Mouse (Mus musculus): ENCODE results near the gene Jmjd8. TPM values are rescaled to one million over a fixed set of nuclear protein-coding genes. Genes with fewer than 3 reads are reported as not detected.

Gene Jmjd8
- polyA plus RNA-seq (2012; rRNA removed), result 30.2 and 47.3 TPM in 2 replicates

- peak within 1 kb of the TSS; percentile 63 for H3K4me3 ChIP-seq (ENCODE audit: low read depth, low read length)
- no peak for TF ChIP-seq POLR2A (IDR thresholded peaks at IDR 0.05; ENCODE audit: low read depth, low read length)
- TF ChIP-seq CTCF (IDR thresholded peaks at IDR 0.05; ENCODE audit: extremely low read depth, insufficient read length, insufficient replicate concordance, low read depth, low read length), result peak; percentile 56; the same call in 1 of the 2 replicates
- under 1% methylated on average over 32 of the region's 32 CpGs for WGBS
Observed at GRCm38 (mm10) chr17:25828712-25829557, at the start of gene Jmjd8. Jmjd8 (plus strand) TSS chr17:25828867.

DNA sequence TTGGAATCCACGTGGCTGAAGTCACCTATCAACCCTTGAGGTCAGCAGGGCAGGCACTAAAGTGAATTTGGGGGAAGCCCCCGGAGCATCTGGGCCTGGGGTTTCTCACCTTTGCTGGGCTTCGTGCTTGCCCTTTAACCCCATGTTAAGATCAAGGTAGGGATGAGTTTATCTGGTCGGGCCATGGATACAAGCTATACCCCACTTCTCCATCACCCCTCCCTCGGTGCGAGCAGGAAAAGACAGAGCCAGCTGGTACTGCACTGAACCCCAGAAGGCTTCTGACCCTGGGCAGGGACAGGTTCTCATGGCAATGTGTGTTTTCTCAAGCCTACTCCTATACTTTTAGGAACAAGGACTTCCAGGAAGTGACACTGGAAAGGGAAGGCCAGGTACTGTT, 47.3 kb upstream of the Jmjd8 start:
- Histone ChIP-seq H3K27ac (ENCODE audit: insufficient read depth, low read depth, low read length) (no peak overlapping the region), H3K36me3 (ENCODE audit: control insufficient read depth, insufficient read depth, low read length) (peaks cover 46% of the 10 kb centered on the region), H3K27me3 (ENCODE audit: control insufficient read depth, insufficient read depth, low read length) (no peaks in the 10 kb centered on the region), H3K4me1 (ENCODE audit: control insufficient read depth, insufficient read depth, insufficient read length, low read length) (peaks cover 3% of the 10 kb centered on the region; the same call in 1 of the 2 replicates), H3K4me3 (ENCODE audit: low read depth, low read length) (no peak overlapping the region)
- TF ChIP-seq CTCF (IDR thresholded peaks at IDR 0.05; ENCODE audit: extremely low read depth, insufficient read length, insufficient replicate concordance, low read depth, low read length) (no peak), POLR2A (IDR thresholded peaks at IDR 0.05; ENCODE audit: low read depth, low read length) (no peak)
- WGBS, result 73% methylated on average over 6 of the region's 6 CpGs

More at GRCm38 (mm10) chr17:25828712-25829557, at the start of gene Jmjd8:
- Histone ChIP-seq H3K27me3 (ENCODE audit: control insufficient read depth, insufficient read depth, low read length) (no peaks in the 10 kb centered on the region), H3K27ac (ENCODE audit: insufficient read depth, low read depth, low read length) (peak within 1 kb of the TSS; percentile 60), H3K36me3 (ENCODE audit: control insufficient read depth, insufficient read depth, low read length) (peaks cover 24% of the 10 kb centered on the region), H3K4me1 (ENCODE audit: control insufficient read depth, insufficient read depth, insufficient read length, low read length) (peaks cover 33% of the 10 kb centered on the region)

- Histone ChIP-seq H3K27ac (ENCODE audit: insufficient read depth, low read depth, low read length) (no peak overlapping the region), H3K36me3 (ENCODE audit: control insufficient read depth, insufficient read depth, low read length) (peaks cover 34% of the 10 kb centered on the region), H3K4me3 (ENCODE audit: low read depth, low read length) (no peak overlapping the region), H3K4me1 (ENCODE audit: control insufficient read depth, insufficient read depth, insufficient read length, low read length) (peaks cover 3% of the 10 kb centered on the region; the same call in 1 of the 2 replicates), H3K27me3 (ENCODE audit: control insufficient read depth, insufficient read depth, low read length) (no peaks in the 10 kb centered on the region)
- WGBS, result 56% methylated on average over 7 of the region's 7 CpGs
- TF ChIP-seq POLR2A (IDR thresholded peaks at IDR 0.05; ENCODE audit: low read depth, low read length), result no peak
- TF ChIP-seq CTCF (IDR thresholded peaks at IDR 0.05; ENCODE audit: extremely low read depth, insufficient read length, insufficient replicate concordance, low read depth, low read length), result no peak
Observed at GRCm38 (mm10) chr17:25783086-25783485, 45.6 kb upstream of the Jmjd8 start.

DNA sequence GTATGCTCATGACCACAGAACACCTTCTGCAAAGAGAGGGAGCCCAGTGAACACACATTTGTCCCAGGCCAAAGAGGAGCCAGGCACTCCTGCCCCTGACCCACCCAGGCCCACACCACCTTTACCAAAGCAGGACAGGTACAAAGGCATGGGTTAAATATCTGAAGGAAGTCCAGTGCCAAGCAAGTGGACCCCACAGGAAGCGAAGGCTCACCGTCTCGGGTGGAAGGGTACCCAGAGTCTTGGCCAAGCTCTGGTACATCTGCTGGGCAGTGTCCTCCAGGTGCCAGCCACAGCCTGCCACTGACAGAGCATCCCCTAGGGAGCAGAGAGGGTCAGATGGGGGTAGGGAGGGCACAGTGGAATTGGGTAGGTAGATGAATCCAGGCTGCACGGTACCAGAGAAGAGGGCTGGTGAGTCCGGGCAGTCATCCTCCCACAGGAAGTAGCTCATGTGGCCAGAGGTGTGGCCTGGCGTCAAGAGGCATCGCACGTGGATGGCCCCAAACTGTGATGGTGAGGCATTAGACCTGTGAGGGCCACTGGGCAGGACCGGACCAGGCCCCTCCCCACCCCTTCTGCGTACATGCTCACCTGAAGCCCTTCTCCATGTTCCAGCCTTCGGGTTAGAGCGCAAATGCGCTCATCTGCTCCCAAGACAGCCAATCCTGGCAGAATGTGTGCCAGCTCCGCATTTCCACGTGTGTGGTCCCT, 44.6 kb upstream of the Jmjd8 start:
- Histone ChIP-seq H3K27ac (ENCODE audit: insufficient read depth, low read depth, low read length) (no peak overlapping the region), H3K4me1 (ENCODE audit: control insufficient read depth, insufficient read depth, insufficient read length, low read length) (peaks cover 3% of the 10 kb centered on the region; the same call in 1 of the 2 replicates), H3K27me3 (ENCODE audit: control insufficient read depth, insufficient read depth, low read length) (no peaks in the 10 kb centered on the region), H3K4me3 (ENCODE audit: low read depth, low read length) (no peak overlapping the region), H3K36me3 (ENCODE audit: control insufficient read depth, insufficient read depth, low read length) (peaks cover 31% of the 10 kb centered on the region)
- TF ChIP-seq POLR2A (IDR thresholded peaks at IDR 0.05; ENCODE audit: low read depth, low read length) (no peak), CTCF (IDR thresholded peaks at IDR 0.05; ENCODE audit: extremely low read depth, insufficient read length, insufficient replicate concordance, low read depth, low read length) (no peak)
- 82% methylated on average over 15 of the region's 15 CpGs for WGBS

DNA sequence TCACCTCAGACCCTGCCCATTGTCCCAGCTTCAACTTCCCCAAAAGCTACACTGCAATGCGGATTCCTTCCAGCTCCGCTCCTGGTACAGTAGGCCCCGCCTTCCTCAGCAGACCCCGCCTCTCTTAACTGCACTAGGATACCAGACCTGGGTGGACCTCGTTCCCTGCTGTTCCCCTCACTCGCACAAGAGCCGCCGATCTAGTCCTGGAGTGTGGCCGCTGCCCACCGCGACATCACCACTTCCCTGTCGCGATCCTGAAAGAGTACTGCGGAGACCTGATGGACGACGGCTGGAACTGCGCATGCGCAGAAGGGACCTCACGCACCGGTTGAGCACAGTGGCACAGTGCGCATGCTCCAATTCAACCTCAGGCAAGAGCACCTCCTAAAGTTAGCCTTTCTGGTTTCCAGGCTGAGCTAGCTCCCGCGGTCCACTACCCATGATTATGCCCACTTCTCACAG, 43.4 kb upstream of the Jmjd8 start, which contains the start of gene Haghl:
Haghl (minus strand) TSS at position 393 of the 465 bp plus-strand sequence.
- TF ChIP-seq POLR2A (IDR thresholded peaks at IDR 0.05; ENCODE audit: low read depth, low read length), result no peak
- no peak for TF ChIP-seq CTCF (IDR thresholded peaks at IDR 0.05; ENCODE audit: extremely low read depth, insufficient read length, insufficient replicate concordance, low read depth, low read length)
- H3K27ac ChIP-seq (ENCODE audit: insufficient read depth, low read depth, low read length), result no peak within 1 kb of the TSS
- no peaks in the 10 kb centered on the region for H3K27me3 ChIP-seq (ENCODE audit: control insufficient read depth, insufficient read depth, low read length)
- under 1% methylated on average over 23 of the region's 23 CpGs for WGBS
- H3K4me3 ChIP-seq (ENCODE audit: low read depth, low read length), result peak within 1 kb of the TSS; percentile 67
- H3K36me3 ChIP-seq (ENCODE audit: control insufficient read depth, insufficient read depth, low read length), result peaks cover 22% of the 10 kb centered on the region
- peaks cover 3% of the 10 kb centered on the region; the same call in 1 of the 2 replicates for H3K4me1 ChIP-seq (ENCODE audit: control insufficient read depth, insufficient read depth, insufficient read length, low read length)

DNA sequence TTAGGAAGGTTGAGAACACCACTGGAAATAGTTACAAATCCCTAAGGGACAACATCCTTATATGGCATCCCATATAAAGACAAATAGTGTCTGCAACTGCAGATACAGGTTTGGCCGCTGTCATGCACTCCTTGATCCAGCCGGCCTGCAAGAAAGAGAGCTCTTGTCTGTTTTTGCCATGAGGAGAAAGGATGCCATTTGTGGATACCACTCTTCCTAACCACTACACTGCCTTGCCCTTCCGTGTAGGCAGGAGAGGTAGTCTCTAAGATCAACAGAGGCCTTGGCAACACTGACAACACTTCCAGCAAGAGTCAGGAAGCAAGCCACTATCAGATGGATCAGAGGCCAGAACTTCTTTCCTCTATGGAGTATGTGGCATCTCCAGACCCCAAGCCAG, 42.4 kb upstream of the Jmjd8 start, which contains the start of gene Ccdc78:
Ccdc78 (plus strand) TSS at position 301 of the 400 bp plus-strand sequence.
- Histone ChIP-seq H3K36me3 (ENCODE audit: control insufficient read depth, insufficient read depth, low read length) (peaks cover 12% of the 10 kb centered on the region), H3K27me3 (ENCODE audit: control insufficient read depth, insufficient read depth, low read length) (no peaks in the 10 kb centered on the region), H3K27ac (ENCODE audit: insufficient read depth, low read depth, low read length) (no peak within 1 kb of the TSS), H3K4me1 (ENCODE audit: control insufficient read depth, insufficient read depth, insufficient read length, low read length) (peaks cover 5% of the 10 kb centered on the region), H3K4me3 (ENCODE audit: low read depth, low read length) (peak within 1 kb of the TSS; percentile 67)
- WGBS, result 76% methylated on average over 3 of the region's 3 CpGs
- TF ChIP-seq POLR2A (IDR thresholded peaks at IDR 0.05; ENCODE audit: low read depth, low read length), result no peak
- TF ChIP-seq CTCF (IDR thresholded peaks at IDR 0.05; ENCODE audit: extremely low read depth, insufficient read length, insufficient replicate concordance, low read depth, low read length), result no peak

Measured in small intestine, adult 2 months (tissue).